Mouse (Mus musculus) myocyte (in vitro differentiated cells): ENCODE measurements around the gene Msln. TPM values are rescaled to one million over a fixed set of nuclear protein-coding genes. Genes with fewer than 3 reads are reported as not detected.

Source experiments
- H3K27me3 ChIP-seq: one replicate; pipeline ENCODE4 v1.6.1; 2011; ENCODE audit not compliant: control insufficient read depth, insufficient read depth, insufficient read length
- H3K36me3 ChIP-seq: one replicate; pipeline ENCODE4 v1.6.1; 2011; ENCODE audit not compliant: control insufficient read depth, insufficient read depth
- H3K4me2 ChIP-seq: one replicate; pipeline ENCODE4 v1.6.1; 2011; ENCODE audit warnings: low read depth, control low read depth
- H3K4me3 ChIP-seq: one replicate; pipeline ENCODE4 v1.5.1; 2011; ENCODE audit warnings: mild to moderate bottlenecking, control low read depth, moderate library complexity
- H3K79me2 ChIP-seq: one replicate; pipeline ENCODE4 v1.6.1; 2011; ENCODE audit not compliant: control insufficient read depth, insufficient read depth
- H3ac ChIP-seq: one replicate; pipeline ENCODE4 v1.6.1; 2011; ENCODE audit not compliant: control insufficient read depth, insufficient read length
- CEBPB ChIP-seq: IDR thresholded peaks from 2 replicates; pipeline ENCODE4 v1.6.1; 2011; ENCODE audit warnings: mild to moderate bottlenecking, moderate library complexity; ENCODE audit not compliant: poor library complexity, insufficient read depth, severe bottlenecking
- E2F4 ChIP-seq: IDR thresholded peaks from one replicate; pipeline ENCODE4 v1.6.1; 2011; ENCODE audit warnings: mild to moderate bottlenecking, control low read depth, moderate library complexity; ENCODE audit not compliant: insufficient read depth
- MAX ChIP-seq: IDR thresholded peaks from one replicate; pipeline ENCODE4 v1.6.1; 2011; ENCODE audit warnings: low read depth, mild to moderate bottlenecking, control low read depth
- MYOD1 ChIP-seq, 3 experiments: IDR thresholded peaks; one replicate each; pipeline ENCODE4 v1.6.1; 2011; ENCODE audit warnings: control low read depth in 2 of 3, low read depth in 2 of 3, mild to moderate bottlenecking in 2 of 3, moderate library complexity in 1 of 3; ENCODE audit not compliant: insufficient read length in 2 of 3, control insufficient read depth in 1 of 3
- MYOG ChIP-seq, 3 experiments: IDR thresholded peaks; one replicate each; pipeline ENCODE4 v1.6.1; 2011; ENCODE audit warnings: control low read depth in 2 of 3, low read depth in 2 of 3, mild to moderate bottlenecking in 2 of 3; ENCODE audit not compliant: insufficient read length in 2 of 3, control insufficient read depth in 1 of 3, insufficient read depth in 1 of 3
- POLR2A ChIP-seq: IDR thresholded peaks from one replicate; pipeline ENCODE4 v1.6.1; 2011; ENCODE audit warnings: low read depth, mild to moderate bottlenecking, control low read depth, moderate library complexity; ENCODE audit not compliant: insufficient read length
- POLR2AphosphoS2 ChIP-seq: IDR thresholded peaks from one replicate; pipeline ENCODE4 v1.6.1; 2011; ENCODE audit warnings: low read depth, control low read depth; ENCODE audit not compliant: insufficient read length
- REST ChIP-seq: IDR thresholded peaks from one replicate; pipeline ENCODE4 v1.6.1; 2011; ENCODE audit warnings: mild to moderate bottlenecking, control low read depth, moderate library complexity; ENCODE audit not compliant: insufficient read depth, insufficient read length
- SRF ChIP-seq: IDR thresholded peaks from one replicate; pipeline ENCODE4 v1.6.1; 2011; ENCODE audit warnings: low read depth; ENCODE audit not compliant: control insufficient read depth, insufficient read length
- TCF12 ChIP-seq: IDR thresholded peaks from one replicate; pipeline ENCODE4 v1.6.1; 2011; ENCODE audit warnings: mild to moderate bottlenecking, control low read depth; ENCODE audit not compliant: poor library complexity, insufficient read depth, severe bottlenecking
- TCF3 ChIP-seq: IDR thresholded peaks from one replicate; pipeline ENCODE4 v1.6.1; 2011; ENCODE audit warnings: low read depth, control low read depth; ENCODE audit not compliant: insufficient read length
- USF1 ChIP-seq: IDR thresholded peaks from one replicate; pipeline ENCODE4 v1.6.1; 2011; ENCODE audit warnings: low read depth, mild to moderate bottlenecking, control low read depth, moderate library complexity
- polyA plus RNA-seq: library from polyadenylated mRNA; unstranded; fragments of >200 nt; fragmentation: generic; extraction: Trizol; gene quantifications from one replicate; pipeline ENCODE4 v1.2.1, GENCODE M21; 2012; ENCODE audit warnings: missing spikeins

The Msln gene
- polyA plus RNA-seq, 1 experiment: 91.8 TPM

- TF ChIP-seq POLR2AphosphoS2: no peak
- no peak for TF ChIP-seq MYOD1 (IDR thresholded peaks at IDR 0.05; ENCODE audit: control insufficient read depth in 1 of 3, insufficient read length in 2 of 3, low read depth in 2 of 3)
- TF ChIP-seq TCF3: no peak
- TF ChIP-seq POLR2A: no peak
- no peak for TF ChIP-seq USF1
- TF ChIP-seq MAX: no peak
- no peak for TF ChIP-seq TCF12
- TF ChIP-seq MYOG (IDR thresholded peaks at IDR 0.05; ENCODE audit: control insufficient read depth in 1 of 3, insufficient read depth in 1 of 3, insufficient read length in 2 of 3, low read depth in 2 of 3): no peak
Observed at GRCm38 (mm10) chr17:25795609-25796092, 41.5 kb upstream of the Msln start, which contains the start of gene AC134908.4. Gene AC134908.4, minus strand, starts transcription at chr17:25795659.

DNA sequence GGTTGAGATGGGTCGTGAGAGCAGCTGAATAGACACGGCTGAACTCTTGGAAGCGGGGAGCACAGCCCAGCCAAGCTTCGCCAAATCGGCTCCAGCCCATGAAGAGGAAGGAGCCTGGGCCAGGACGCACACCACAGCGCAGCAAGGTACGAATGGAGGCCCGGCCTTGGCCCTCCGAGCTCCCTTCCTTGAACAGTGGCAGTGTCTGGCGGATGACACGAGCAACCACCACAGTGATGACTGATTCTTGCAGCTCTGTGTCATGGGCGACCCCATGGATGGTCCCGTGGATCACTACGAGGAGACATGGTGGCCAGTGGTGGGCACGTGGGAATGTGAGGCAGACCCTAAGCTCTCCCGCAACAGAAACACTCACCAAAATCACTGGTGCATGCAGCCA lies 40.8 kb upstream of the Msln start:
- no peaks in the 10 kb centered on the region for H3K27me3 ChIP-seq
- TF ChIP-seq SRF: no peak
- no peak for TF ChIP-seq POLR2AphosphoS2
- no peaks in the 10 kb centered on the region for H3K79me2 ChIP-seq
- H3K4me3 ChIP-seq: peak overlapping the region; percentile 47
- H3ac ChIP-seq: no peak overlapping the region
- no peak overlapping the region for H3K4me2 ChIP-seq
- no peaks in the 10 kb centered on the region for H3K36me3 ChIP-seq

More at GRCm38 (mm10) chr17:25795609-25796092, 41.5 kb upstream of the Msln start, which contains the start of gene AC134908.4:
- peak within 1 kb of the TSS; percentile 11 for H3ac ChIP-seq
- peak within 1 kb of the TSS; percentile 47 for H3K4me3 ChIP-seq
- H3K79me2 ChIP-seq: no peaks in the 10 kb centered on the region
- no peaks in the 10 kb centered on the region for H3K36me3 ChIP-seq
- H3K4me2 ChIP-seq: peak within 1 kb of the TSS; percentile 93
- H3K27me3 ChIP-seq: no peaks in the 10 kb centered on the region

GRCm38 (mm10) chr17:25794197-25794596 lies 40.0 kb upstream of the Msln start:
- Histone ChIP-seq H3K4me3 (no peak overlapping the region), H3K4me2 (no peak overlapping the region), H3K36me3 (no peaks in the 10 kb centered on the region), H3K27me3 (no peaks in the 10 kb centered on the region), H3ac (no peak overlapping the region), H3K79me2 (no peaks in the 10 kb centered on the region)
- TF ChIP-seq POLR2A: no peak
- TF ChIP-seq REST: no peak
- no peak for TF ChIP-seq SRF
- TF ChIP-seq CEBPB: no peak
- no peak for TF ChIP-seq TCF12
- no peak for TF ChIP-seq MYOD1 (IDR thresholded peaks at IDR 0.05; ENCODE audit: control insufficient read depth in 1 of 3, insufficient read length in 2 of 3, low read depth in 2 of 3)
- no peak for TF ChIP-seq MYOG (IDR thresholded peaks at IDR 0.05; ENCODE audit: control insufficient read depth in 1 of 3, insufficient read depth in 1 of 3, insufficient read length in 2 of 3, low read depth in 2 of 3)
- no peak for TF ChIP-seq POLR2AphosphoS2
- TF ChIP-seq USF1: no peak
- no peak for TF ChIP-seq E2F4
- TF ChIP-seq MAX: no peak
- TF ChIP-seq TCF3: no peak

- Histone ChIP-seq H3K79me2 (no peaks in the 10 kb centered on the region), H3K4me3 (peak within 1 kb of the TSS; percentile 65), H3K36me3 (no peaks in the 10 kb centered on the region), H3ac (peak within 1 kb of the TSS; percentile 19), H3K4me2 (peak within 1 kb of the TSS; percentile 90), H3K27me3 (no peaks in the 10 kb centered on the region)
- TF ChIP-seq SRF: no peak
Observed at GRCm38 (mm10) chr17:25792615-25793014, 38.4 kb upstream of the Msln start, which contains the start of gene Fam173a. Gene Fam173a, minus strand, starts transcription at chr17:25792901.

DNA sequence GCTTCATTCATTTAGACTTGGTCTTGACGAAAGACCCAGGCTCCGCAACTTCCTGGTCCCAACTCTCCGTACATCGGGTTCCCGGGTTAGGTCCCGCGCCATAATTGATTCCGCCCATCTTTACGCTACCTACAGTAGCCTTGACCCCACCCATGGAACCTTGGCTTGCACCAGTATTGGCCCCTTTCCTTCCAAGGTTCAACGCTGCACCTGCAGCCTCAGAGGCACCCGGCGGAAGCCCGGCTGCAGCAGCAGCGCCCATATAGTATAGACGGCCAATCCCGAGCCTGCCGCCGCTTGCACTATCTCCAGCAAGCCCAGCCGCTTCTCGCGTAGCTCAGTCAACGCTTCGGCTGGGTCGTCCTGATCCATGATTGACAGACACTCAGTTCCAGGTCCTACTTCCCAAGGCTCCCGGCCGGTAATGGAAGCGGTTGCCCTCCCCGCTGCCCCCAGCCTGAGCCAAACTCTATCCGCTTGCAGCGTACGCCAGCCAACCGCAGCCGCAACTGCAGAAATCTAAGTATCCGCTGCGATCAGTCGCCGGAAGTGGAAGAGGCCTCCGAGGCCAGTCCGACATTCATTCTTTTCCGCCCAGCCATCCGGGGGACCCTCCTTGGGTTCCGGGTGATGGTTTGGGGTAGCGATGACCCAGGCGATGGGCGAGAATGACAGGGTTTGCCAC lies 37.8 kb upstream of the Msln start:
- Histone ChIP-seq H3K36me3 (no peaks in the 10 kb centered on the region), H3K4me2 (peak overlapping the region; percentile 90), H3ac (peak overlapping the region; percentile 19), H3K4me3 (peak overlapping the region; percentile 65), H3K27me3 (no peaks in the 10 kb centered on the region), H3K79me2 (no peaks in the 10 kb centered on the region)
- peak in 1 of 3 experiments; percentile 16 for TF ChIP-seq MYOG (IDR thresholded peaks at IDR 0.05; ENCODE audit: control insufficient read depth in 1 of 3, insufficient read depth in 1 of 3, insufficient read length in 2 of 3, low read depth in 2 of 3)
- TF ChIP-seq POLR2A: peak; percentile 85
- no peak for TF ChIP-seq REST
- TF ChIP-seq TCF3: no peak
- TF ChIP-seq MAX: no peak
- TF ChIP-seq E2F4: no peak
- TF ChIP-seq USF1: no peak
- TF ChIP-seq POLR2AphosphoS2: peak; percentile 91
- no peak for TF ChIP-seq TCF12
- TF ChIP-seq SRF: no peak
